Mouse (Mus musculus) myocyte (in vitro differentiated cells): ENCODE results near the gene Xpo5. TPM values are rescaled to one million over a fixed set of nuclear protein-coding genes. Genes with fewer than 3 reads are reported as not detected.

Source experiments
- H3K27me3 ChIP-seq: one replicate; pipeline ENCODE4 v1.6.1; 2011; ENCODE audit not compliant: control insufficient read depth, insufficient read depth, insufficient read length
- H3K36me3 ChIP-seq: one replicate; pipeline ENCODE4 v1.6.1; 2011; ENCODE audit not compliant: control insufficient read depth, insufficient read depth
- H3K4me2 ChIP-seq: one replicate; pipeline ENCODE4 v1.6.1; 2011; ENCODE audit warnings: low read depth, control low read depth
- H3K4me3 ChIP-seq: one replicate; pipeline ENCODE4 v1.5.1; 2011; ENCODE audit warnings: mild to moderate bottlenecking, control low read depth, moderate library complexity
- H3K79me2 ChIP-seq: one replicate; pipeline ENCODE4 v1.6.1; 2011; ENCODE audit not compliant: control insufficient read depth, insufficient read depth
- H3ac ChIP-seq: one replicate; pipeline ENCODE4 v1.6.1; 2011; ENCODE audit not compliant: control insufficient read depth, insufficient read length
- CEBPB ChIP-seq: IDR thresholded peaks from 2 replicates; pipeline ENCODE4 v1.6.1; 2011; ENCODE audit warnings: mild to moderate bottlenecking, moderate library complexity; ENCODE audit not compliant: poor library complexity, insufficient read depth, severe bottlenecking
- E2F4 ChIP-seq: IDR thresholded peaks from one replicate; pipeline ENCODE4 v1.6.1; 2011; ENCODE audit warnings: mild to moderate bottlenecking, control low read depth, moderate library complexity; ENCODE audit not compliant: insufficient read depth
- MAX ChIP-seq: IDR thresholded peaks from one replicate; pipeline ENCODE4 v1.6.1; 2011; ENCODE audit warnings: low read depth, mild to moderate bottlenecking, control low read depth
- MYOD1 ChIP-seq, 3 experiments: IDR thresholded peaks; one replicate each; pipeline ENCODE4 v1.6.1; 2011; ENCODE audit warnings: control low read depth in 2 of 3, low read depth in 2 of 3, mild to moderate bottlenecking in 2 of 3, moderate library complexity in 1 of 3; ENCODE audit not compliant: insufficient read length in 2 of 3, control insufficient read depth in 1 of 3
- MYOG ChIP-seq, 3 experiments: IDR thresholded peaks; one replicate each; pipeline ENCODE4 v1.6.1; 2011; ENCODE audit warnings: control low read depth in 2 of 3, low read depth in 2 of 3, mild to moderate bottlenecking in 2 of 3; ENCODE audit not compliant: insufficient read length in 2 of 3, control insufficient read depth in 1 of 3, insufficient read depth in 1 of 3
- POLR2A ChIP-seq: IDR thresholded peaks from one replicate; pipeline ENCODE4 v1.6.1; 2011; ENCODE audit warnings: low read depth, mild to moderate bottlenecking, control low read depth, moderate library complexity; ENCODE audit not compliant: insufficient read length
- POLR2AphosphoS2 ChIP-seq: IDR thresholded peaks from one replicate; pipeline ENCODE4 v1.6.1; 2011; ENCODE audit warnings: low read depth, control low read depth; ENCODE audit not compliant: insufficient read length
- REST ChIP-seq: IDR thresholded peaks from one replicate; pipeline ENCODE4 v1.6.1; 2011; ENCODE audit warnings: mild to moderate bottlenecking, control low read depth, moderate library complexity; ENCODE audit not compliant: insufficient read depth, insufficient read length
- SRF ChIP-seq: IDR thresholded peaks from one replicate; pipeline ENCODE4 v1.6.1; 2011; ENCODE audit warnings: low read depth; ENCODE audit not compliant: control insufficient read depth, insufficient read length
- TCF12 ChIP-seq: IDR thresholded peaks from one replicate; pipeline ENCODE4 v1.6.1; 2011; ENCODE audit warnings: mild to moderate bottlenecking, control low read depth; ENCODE audit not compliant: poor library complexity, insufficient read depth, severe bottlenecking
- TCF3 ChIP-seq: IDR thresholded peaks from one replicate; pipeline ENCODE4 v1.6.1; 2011; ENCODE audit warnings: low read depth, control low read depth; ENCODE audit not compliant: insufficient read length
- USF1 ChIP-seq: IDR thresholded peaks from one replicate; pipeline ENCODE4 v1.6.1; 2011; ENCODE audit warnings: low read depth, mild to moderate bottlenecking, control low read depth, moderate library complexity
- polyA plus RNA-seq: library from polyadenylated mRNA; unstranded; fragments of >200 nt; fragmentation: generic; extraction: Trizol; gene quantifications from one replicate; pipeline ENCODE4 v1.2.1, GENCODE M21; 2012; ENCODE audit warnings: missing spikeins

Xpo5 gene
- 31.9 TPM for polyA plus RNA-seq

GRCm38 (mm10) chr17:46202421-46203071 is at the start of gene Xpo5, which contains the start of gene Polh:
TSS of gene Xpo5 (plus strand) at chr17:46202782.
TSS of gene Polh (minus strand) at chr17:46202645.
- Histone ChIP-seq H3K79me2 (peaks cover 62% of the 10 kb centered on the region), H3ac (peak within 1 kb of the TSS; percentile 52), H3K36me3 (peaks cover 16% of the 10 kb centered on the region), H3K4me2 (peak within 1 kb of the TSS; percentile 86), H3K4me3 (peak within 1 kb of the TSS; percentile 99), H3K27me3 (no peaks in the 10 kb centered on the region)
- TF ChIP-seq POLR2AphosphoS2 (peak; percentile 91), TCF3 (no peak), MYOG (IDR thresholded peaks at IDR 0.05; ENCODE audit: control insufficient read depth in 1 of 3, insufficient read depth in 1 of 3, insufficient read length in 2 of 3, low read depth in 2 of 3) (no peak), MAX (no peak), TCF12 (no peak), E2F4 (peak; percentile 80), REST (no peak), SRF (no peak), POLR2A (peak; percentile 83), CEBPB (no peak), MYOD1 (IDR thresholded peaks at IDR 0.05; ENCODE audit: control insufficient read depth in 1 of 3, insufficient read length in 2 of 3, low read depth in 2 of 3) (peak in 1 of 3 experiments; percentile 5)

GRCm38 (mm10) chr17:46152847-46153782 is 49.5 kb upstream of the Xpo5 start, which contains the start of gene Mad2l1bp:
TSS of gene Mad2l1bp (minus strand) at chr17:46153553.
- H3K4me3 ChIP-seq = peak within 1 kb of the TSS; percentile 76
- no peaks in the 10 kb centered on the region for H3K27me3 ChIP-seq

GRCm38 (mm10) chr17:46154336-46154735 is 48.2 kb upstream of the Xpo5 start:
- Histone ChIP-seq H3K27me3 (no peaks in the 10 kb centered on the region), H3K36me3 (no peaks in the 10 kb centered on the region), H3K4me2 (no peak overlapping the region), H3K79me2 (peaks cover 24% of the 10 kb centered on the region), H3ac (no peak overlapping the region), H3K4me3 (no peak overlapping the region)
- TF ChIP-seq MAX = no peak
- no peak for TF ChIP-seq POLR2A
- TF ChIP-seq TCF3 = no peak
- no peak for TF ChIP-seq SRF
- no peak for TF ChIP-seq REST
- no peak for TF ChIP-seq CEBPB
- TF ChIP-seq TCF12 = no peak
- no peak for TF ChIP-seq E2F4
- no peak for TF ChIP-seq MYOG (IDR thresholded peaks at IDR 0.05; ENCODE audit: control insufficient read depth in 1 of 3, insufficient read depth in 1 of 3, insufficient read length in 2 of 3, low read depth in 2 of 3)
- no peak for TF ChIP-seq MYOD1 (IDR thresholded peaks at IDR 0.05; ENCODE audit: control insufficient read depth in 1 of 3, insufficient read length in 2 of 3, low read depth in 2 of 3)
- no peak for TF ChIP-seq POLR2AphosphoS2
- no peak for TF ChIP-seq USF1

More at GRCm38 (mm10) chr17:46152847-46153782, 49.5 kb upstream of the Xpo5 start, which contains the start of gene Mad2l1bp:
- peaks cover 8% of the 10 kb centered on the region for H3K36me3 ChIP-seq
- TF ChIP-seq REST = peak; percentile 37
- peak; percentile 82 for TF ChIP-seq E2F4
- TF ChIP-seq POLR2A = peak; percentile 99
- peak; percentile 100 for TF ChIP-seq POLR2AphosphoS2
- no peak for TF ChIP-seq MYOD1 (IDR thresholded peaks at IDR 0.05; ENCODE audit: control insufficient read depth in 1 of 3, insufficient read length in 2 of 3, low read depth in 2 of 3)
- no peak for TF ChIP-seq CEBPB
- no peak for TF ChIP-seq SRF
- peak within 1 kb of the TSS; percentile 91 for H3K4me2 ChIP-seq
- H3K79me2 ChIP-seq = peaks cover 24% of the 10 kb centered on the region
- peak within 1 kb of the TSS; percentile 26 for H3ac ChIP-seq

GRCm38 (mm10) chr17:46156680-46157079 is 45.9 kb upstream of the Xpo5 start:
- Histone ChIP-seq H3K36me3 (no peaks in the 10 kb centered on the region), H3ac (no peak overlapping the region), H3K4me3 (no peak overlapping the region), H3K4me2 (no peak overlapping the region), H3K27me3 (no peaks in the 10 kb centered on the region), H3K79me2 (peaks cover 23% of the 10 kb centered on the region)
- no peak for TF ChIP-seq TCF3

GRCm38 (mm10) chr17:46157131-46157530 is 45.5 kb upstream of the Xpo5 start:
- Histone ChIP-seq H3K4me3 (no peak overlapping the region), H3K36me3 (no peaks in the 10 kb centered on the region), H3K79me2 (peaks cover 23% of the 10 kb centered on the region), H3ac (no peak overlapping the region), H3K4me2 (no peak overlapping the region), H3K27me3 (no peaks in the 10 kb centered on the region)
- TF ChIP-seq POLR2A (no peak), REST (no peak), MYOG (IDR thresholded peaks at IDR 0.05; ENCODE audit: control insufficient read depth in 1 of 3, insufficient read depth in 1 of 3, insufficient read length in 2 of 3, low read depth in 2 of 3) (no peak), TCF3 (no peak), MAX (no peak), POLR2AphosphoS2 (no peak), TCF12 (no peak), CEBPB (no peak)
